Mouse (Mus musculus) CH12.LX (cell line): Measurements from ENCODE around the gene Sycp2l.

Experiments
- CTCF ChIP-seq, 2 experiments: IDR thresholded peaks in 1 of 2; conservative IDR thresholded peaks in 1 of 2; 2 replicates each; pipeline ENCODE4 v1.5.1; 2011 to 2012; ENCODE audit warnings: low read depth in 2 of 2, low read length in 2 of 2, improper control_type of control experiment in 1 of 2, inconsistent platforms in 1 of 2, mild to moderate bottlenecking in 1 of 2, moderate library complexity in 1 of 2
- HCFC1 ChIP-seq: IDR thresholded peaks from 2 replicates; pipeline ENCODE4 v1.6.1; 2012; ENCODE audit warnings: low read depth, mild to moderate bottlenecking, inconsistent platforms, low read length, improper control_type of control experiment
- MEF2A ChIP-seq: IDR thresholded peaks from 2 replicates; pipeline ENCODE4 v1.6.1; 2014; ENCODE audit warnings: low read depth, mild to moderate bottlenecking, inconsistent platforms, low read length, improper control_type of control experiment, borderline replicate concordance
- NELFE ChIP-seq: IDR thresholded peaks from 2 replicates; pipeline ENCODE4 v1.6.1; 2011; ENCODE audit warnings: low read depth, low read length, improper control_type of control experiment
- USF2 ChIP-seq: conservative IDR thresholded peaks from 2 replicates; pipeline ENCODE4 v1.6.1; 2011; ENCODE audit warnings: low read depth, low read length, improper control_type of control experiment

DNA sequence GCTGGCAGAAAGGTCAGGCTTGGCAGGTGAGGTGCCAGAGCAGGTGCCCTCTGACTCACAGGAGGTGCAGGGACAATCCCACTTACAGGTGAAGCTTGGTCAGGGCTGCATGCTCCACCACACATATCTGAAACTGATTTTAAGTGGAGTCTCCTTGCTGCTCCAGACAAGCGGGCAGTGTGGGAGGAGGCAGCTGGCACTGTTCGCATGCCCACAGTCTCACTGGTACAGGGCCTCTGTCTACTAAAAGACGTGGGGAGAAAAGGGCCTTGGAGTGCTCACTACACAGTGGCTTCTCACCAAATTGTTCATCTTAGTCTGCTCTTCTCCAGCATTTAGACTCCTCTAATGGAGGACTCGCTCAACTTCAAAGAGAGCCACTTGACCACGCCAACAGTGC lies 92.1 kb downstream of the Sycp2l start:
- no peak for TF ChIP-seq MEF2A
- TF ChIP-seq CTCF (conservative IDR thresholded peaks at IDR 0.05 in 1 of 2, IDR thresholded peaks at IDR 0.05 in 1 of 2; ENCODE audit: low read depth in 2 of 2, low read length in 2 of 2): no peak
- TF ChIP-seq USF2: no peak
- TF ChIP-seq NELFE: no peak
- no peak for TF ChIP-seq HCFC1
